ENCODE assay signal across 11 mouse cellular contexts in genomic region chr8:122745750-122746275, GRCm38 (mm10). TPM values are rescaled to one million over a fixed set of nuclear protein-coding genes. Genes with fewer than 3 reads are reported as not detected.
A peak's percentile ranks its signal among the peaks of the same experiment; 100 is the strongest.
DNase-seq lines count a peak whose midpoint lies in the region; ATAC-seq and TF ChIP-seq lines count a peak whose summit lies in the region.
"Had no signal": no experiment of that assay in that cellular context is flagged by ENCODE, and none has a peak within 500 bp of the region (broad histone marks: within the 10 kb centered on the region; RNA-seq: fewer than 3 reads in every experiment).

No protein-coding gene starts in this region.

- no peak for DNase-seq in frontal cortex, adult 2 months (ENCODE audit: extremely low spot score in 1 of 2, low spot score in 1 of 2)
- DNase-seq in limb, embryonic 14.5 days (ENCODE audit: low spot score) = peak; percentile 42
- DNase-seq in adrenal gland, postnatal 10 days = no peak
- DNase-seq in spleen, adult 18-20 months = no peak
- DNase-seq in spleen, postnatal 10 days (ENCODE audit: low spot score in 2 of 2) = no peak
- DNase-seq: kidney, postnatal 14 days; liver had no signal

- 0 out of 2 replicates have a peak, but pooled peaks have one; percentile 15 for ATAC-seq in frontal cortex, adult (ENCODE audit: low TSS enrichment)
- ATAC-seq in forebrain, embryonic 15.5 days (replicated peaks) = peak; percentile 71
- peak; percentile 53 for ATAC-seq in limb, embryonic 14.5 days (ENCODE audit: low FRiP score, low read depth)
- ATAC-seq in neural tube, embryonic 15.5 days (ENCODE audit: low FRiP score) = peak; percentile 68
- ATAC-seq: Patski had no signal

- H3K27ac ChIP-seq in forebrain, embryonic 15.5 days (replicated peaks) = peak overlapping the region; percentile 93
- 0 out of 2 replicates have a peak overlapping the region, but pooled peaks have one; percentile 30 for H3K27ac ChIP-seq in limb, embryonic 14.5 days (replicated peaks; ENCODE audit: low read depth, low read length)
- H3K27ac ChIP-seq in neural tube, embryonic 15.5 days (replicated peaks) = peak overlapping the region; percentile 93

- H3K4me1 ChIP-seq in forebrain, embryonic 15.5 days = peaks cover 94% of the 10 kb centered on the region
- peaks cover 19% of the 10 kb centered on the region for H3K4me1 ChIP-seq in limb, embryonic 14.5 days (ENCODE audit: control insufficient read depth, insufficient read depth, low read length)
- H3K4me1 ChIP-seq in neural tube, embryonic 15.5 days = peaks cover 95% of the 10 kb centered on the region

- no peak for TF ChIP-seq POLR2A in limb, embryonic 14.5 days (IDR thresholded peaks at IDR 0.05; ENCODE audit: borderline replicate concordance, extremely low read depth, insufficient read depth, insufficient read length)

- no peaks in the 10 kb centered on the region for H3K27me3 ChIP-seq in forebrain, embryonic 15.5 days
- no peaks in the 10 kb centered on the region for H3K27me3 ChIP-seq in limb, embryonic 14.5 days (ENCODE audit: control insufficient read depth, insufficient read depth, low read length)
- H3K27me3 ChIP-seq in neural tube, embryonic 15.5 days (replicated peaks) = no peaks in the 10 kb centered on the region

- WGBS in forebrain, embryonic 15.5 days = 3% methylated on average over 16 of the region's 16 CpGs
- WGBS in limb, embryonic 14.5 days = 6% methylated on average over 16 of the region's 16 CpGs
- 11% methylated on average over 16 of the region's 16 CpGs for WGBS in neural tube, embryonic 15.5 days

- H3K4me2 ChIP-seq in forebrain, embryonic 15.5 days (replicated peaks) = peak overlapping the region; percentile 33
- peak overlapping the region; percentile 24 for H3K4me2 ChIP-seq in limb, embryonic 14.5 days (replicated peaks; ENCODE audit: low read depth, low read length, severe bottlenecking)
- peak overlapping the region; percentile 45 for H3K4me2 ChIP-seq in neural tube, embryonic 15.5 days

- no peaks in the 10 kb centered on the region for H3K36me3 ChIP-seq in forebrain, embryonic 15.5 days
- no peaks in the 10 kb centered on the region for H3K36me3 ChIP-seq in limb, embryonic 14.5 days (ENCODE audit: control insufficient read depth, insufficient read depth, low read length)
- H3K36me3 ChIP-seq in neural tube, embryonic 15.5 days = no peaks in the 10 kb centered on the region

- H3K9ac ChIP-seq in forebrain, embryonic 15.5 days (replicated peaks) = peak overlapping the region; percentile 34
- peak overlapping the region; percentile 8; the same call in 1 of the 2 replicates for H3K9ac ChIP-seq in limb, embryonic 14.5 days (ENCODE audit: low read depth, low read length, severe bottlenecking)
- 0 out of 2 replicates have a peak overlapping the region, but pooled peaks have one; percentile 23 for H3K9ac ChIP-seq in neural tube, embryonic 15.5 days (replicated peaks)

- peak overlapping the region; percentile 7; the same call in 1 of the 2 replicates for H3K4me3 ChIP-seq in forebrain, embryonic 15.5 days
- no peak overlapping the region for H3K4me3 ChIP-seq in limb, embryonic 14.5 days (replicated peaks; ENCODE audit: low read length)
- no peak overlapping the region; the same call in 1 of the 2 replicates for H3K4me3 ChIP-seq in neural tube, embryonic 15.5 days (replicated peaks)

- no peaks in the 10 kb centered on the region for H3K9me3 ChIP-seq in forebrain, embryonic 15.5 days
- H3K9me3 ChIP-seq in limb, embryonic 14.5 days (ENCODE audit: control insufficient read depth, low read length) = no peaks in the 10 kb centered on the region
- H3K9me3 ChIP-seq in neural tube, embryonic 15.5 days (replicated peaks) = no peaks in the 10 kb centered on the region

RNA-seq across cellular contexts. Expression of gene Acsf3, which starts 29.5 kb away (rescaled TPM):
- polyA plus RNA-seq in frontal cortex, adult 2 months (2012; rRNA removed) = 21.0 and 21.1 TPM in 2 replicates
- polyA plus RNA-seq in forebrain, embryonic 15.5 days (2015; fragmentation: Nextera tagmentation; extraction: Ambion mirVana) = 14.6 and 16.4 TPM in 2 replicates
- 19.1 and 20.3 TPM in 2 replicates for polyA plus RNA-seq in limb, embryonic 14.5 days (2012; rRNA removed)
- polyA plus RNA-seq in limb, embryonic 14.5 days (2014; fragmentation: Nextera tagmentation; extraction: Ambion mirVana) = 15.4 and 19.4 TPM in 2 replicates
- polyA plus RNA-seq in neural tube, embryonic 15.5 days (2015; fragmentation: Nextera tagmentation; extraction: Ambion mirVana) = 15.2 and 20.3 TPM in 2 replicates
- total RNA-seq in adrenal gland, postnatal 10 days (2021) = 10 to 100 TPM; 54.3 to 64.8 TPM

RNA-seq across cellular contexts. Expression of gene Cbfa2t3, which starts 46.9 kb away (rescaled TPM):
- 7.7 and 8.6 TPM in 2 replicates for polyA plus RNA-seq in frontal cortex, adult 2 months (2012; rRNA removed)
- polyA plus RNA-seq in forebrain, embryonic 15.5 days (2015; fragmentation: Nextera tagmentation; extraction: Ambion mirVana) = 13.2 and 14.0 TPM in 2 replicates
- polyA plus RNA-seq in limb, embryonic 14.5 days (2012; rRNA removed) = 6.1 and 7.2 TPM in 2 replicates
- 6.0 and 6.1 TPM in 2 replicates for polyA plus RNA-seq in limb, embryonic 14.5 days (2014; fragmentation: Nextera tagmentation; extraction: Ambion mirVana)
- 14.4 and 16.8 TPM in 2 replicates for polyA plus RNA-seq in neural tube, embryonic 15.5 days (2015; fragmentation: Nextera tagmentation; extraction: Ambion mirVana)
- 10 to 100 TPM; 12.0 to 14.3 TPM for total RNA-seq in adrenal gland, postnatal 10 days (2021)

Comparison
In these comparisons a context has a peak if more than half of its experiments do, and no peak if none do; other contexts are left out.
1. ATAC-seq: peak in every context shown above with its lines; median percentile 71 in forebrain, embryonic 15.5 days; 68 in neural tube, embryonic 15.5 days; 53 in limb, embryonic 14.5 days; 15 in frontal cortex, adult.
2. H3K27ac ChIP-seq: peak in every context shown above with its lines; median percentile 93 in forebrain, embryonic 15.5 days; 93 in neural tube, embryonic 15.5 days; 30 in limb, embryonic 14.5 days.